Mouse (Mus musculus) myocyte (in vitro differentiated cells): ENCODE measurements around the gene Ttc28.

Source experiments
- E2F4 ChIP-seq: IDR thresholded peaks from one replicate; pipeline ENCODE4 v1.6.1; 2011; ENCODE audit warnings: mild to moderate bottlenecking, control low read depth, moderate library complexity; ENCODE audit not compliant: insufficient read depth
- MAX ChIP-seq: IDR thresholded peaks from one replicate; pipeline ENCODE4 v1.6.1; 2011; ENCODE audit warnings: low read depth, mild to moderate bottlenecking, control low read depth
- MYOD1 ChIP-seq, 3 experiments: IDR thresholded peaks; one replicate each; pipeline ENCODE4 v1.6.1; 2011; ENCODE audit warnings: control low read depth in 2 of 3, low read depth in 2 of 3, mild to moderate bottlenecking in 2 of 3, moderate library complexity in 1 of 3; ENCODE audit not compliant: insufficient read length in 2 of 3, control insufficient read depth in 1 of 3
- POLR2A ChIP-seq: IDR thresholded peaks from one replicate; pipeline ENCODE4 v1.6.1; 2011; ENCODE audit warnings: low read depth, mild to moderate bottlenecking, control low read depth, moderate library complexity; ENCODE audit not compliant: insufficient read length
- POLR2AphosphoS2 ChIP-seq: IDR thresholded peaks from one replicate; pipeline ENCODE4 v1.6.1; 2011; ENCODE audit warnings: low read depth, control low read depth; ENCODE audit not compliant: insufficient read length
- SRF ChIP-seq: IDR thresholded peaks from one replicate; pipeline ENCODE4 v1.6.1; 2011; ENCODE audit warnings: low read depth; ENCODE audit not compliant: control insufficient read depth, insufficient read length
- USF1 ChIP-seq: IDR thresholded peaks from one replicate; pipeline ENCODE4 v1.6.1; 2011; ENCODE audit warnings: low read depth, mild to moderate bottlenecking, control low read depth, moderate library complexity

DNA sequence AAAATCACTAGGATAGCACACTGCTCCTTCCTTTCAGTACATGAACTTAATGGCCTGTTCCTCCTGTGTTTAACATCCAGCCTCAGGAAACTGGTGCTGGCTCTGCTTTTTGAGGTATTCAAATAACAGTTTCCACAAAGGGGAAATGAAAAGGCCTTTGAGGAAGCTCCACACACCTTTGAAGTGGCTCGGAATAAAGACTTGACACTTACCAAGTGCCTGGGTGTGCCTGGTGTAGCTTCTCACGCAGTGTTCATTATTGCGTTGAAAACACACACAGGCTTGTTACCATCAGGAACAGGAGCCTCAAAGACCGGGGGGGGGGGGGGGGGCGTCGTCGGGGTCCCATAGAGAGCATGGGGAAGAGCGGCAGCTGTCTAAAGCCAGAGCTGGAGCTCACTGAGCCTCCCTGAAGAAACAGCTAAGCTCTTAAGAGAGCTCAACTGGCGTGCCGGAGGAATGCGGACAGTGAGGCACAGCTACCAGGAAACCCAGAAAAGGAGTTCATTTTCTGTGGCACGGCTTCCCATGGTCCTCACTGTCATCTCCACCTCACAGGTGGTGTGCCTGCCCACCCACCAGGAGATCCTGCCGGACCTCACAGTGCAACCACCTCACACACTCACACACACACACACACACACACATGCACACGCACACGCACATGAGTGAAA is 320.7 kb downstream of the Ttc28 start:
- TF ChIP-seq POLR2AphosphoS2 (no peak), MAX (no peak), POLR2A (no peak), USF1 (no peak), MYOD1 (IDR thresholded peaks at IDR 0.05; ENCODE audit: control insufficient read depth in 1 of 3, insufficient read length in 2 of 3, low read depth in 2 of 3) (no peak), SRF (no peak), E2F4 (no peak)
